In the genomic region with DNA sequence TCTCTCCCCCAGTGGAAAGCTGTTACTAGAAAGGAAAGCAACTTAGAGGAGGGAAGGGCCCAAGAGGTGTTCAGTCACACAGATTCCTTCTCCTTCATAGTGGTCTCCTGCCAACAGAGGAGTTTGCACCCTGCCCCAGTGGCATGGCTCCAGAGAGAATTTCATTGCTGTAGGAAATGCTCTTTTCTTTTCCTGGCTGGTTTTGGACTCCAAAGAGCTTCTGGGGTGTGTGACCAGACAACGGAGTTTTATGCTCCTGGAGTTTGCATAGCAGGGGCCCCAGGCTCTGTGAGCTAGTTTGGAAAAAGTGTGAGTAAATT, we compare ENCODE assay signal across 8 mouse cellular contexts. TPM values are rescaled to one million over a fixed set of nuclear protein-coding genes. Genes with fewer than 3 reads are reported as not detected.
DNase-seq lines count a peak whose midpoint lies in the region; ATAC-seq and TF ChIP-seq lines count a peak whose summit lies in the region.

No protein-coding gene starts in this region.

- H3K9me3 ChIP-seq in embryonic facial prominence, embryonic 13.5 days: no peaks in the 10 kb centered on the region
- H3K9me3 ChIP-seq in liver, embryonic 12.5 days (replicated peaks): no peaks in the 10 kb centered on the region

- H3K9ac ChIP-seq in liver, adult 2 months (ENCODE audit: low read depth, low read length): peak overlapping the region; percentile 65
- peak overlapping the region; percentile 83 for H3K9ac ChIP-seq in embryonic facial prominence, embryonic 13.5 days
- peak overlapping the region; percentile 63; the same call in 1 of the 2 replicates for H3K9ac ChIP-seq in liver, embryonic 12.5 days

- H3K4me1 ChIP-seq in liver, adult 2 months (ENCODE audit: control insufficient read depth, insufficient read depth, low read length): peaks cover 7% of the 10 kb centered on the region
- H3K4me1 ChIP-seq in embryonic facial prominence, embryonic 13.5 days: peaks cover 14% of the 10 kb centered on the region; the same call in 1 of the 2 replicates
- no peaks in the 10 kb centered on the region for H3K4me1 ChIP-seq in liver, embryonic 12.5 days

- TF ChIP-seq CTCF in liver, adult 2 months (IDR thresholded peaks at IDR 0.05; ENCODE audit: low read depth, low read length): no peak

- H3K4me2 ChIP-seq in embryonic facial prominence, embryonic 13.5 days: peak overlapping the region; percentile 73
- H3K4me2 ChIP-seq in liver, embryonic 12.5 days: peak overlapping the region; percentile 72

- ATAC-seq in embryonic facial prominence, embryonic 13.5 days (ENCODE audit: insufficient number of reproducible peaks, insufficient read depth, low FRiP score, low TSS enrichment, low read depth): no peak
- peak; percentile 0 to 3; a peak in 1 of 4 replicates for ATAC-seq in hematopoietic stem cell, adult 5-6 weeks (replicated peaks in 1 of 2; ENCODE audit: insufficient read depth in 1 of 2, low FRiP score in 2 of 2, low TSS enrichment in 1 of 2, low read depth in 1 of 2, poor library complexity in 2 of 2, severe bottlenecking in 2 of 2)
- ATAC-seq in liver, embryonic 12.5 days: no peak

- peak overlapping the region; percentile 87 for H3K4me3 ChIP-seq in liver, adult 2 months (ENCODE audit: insufficient read depth, low read depth, low read length)
- H3K4me3 ChIP-seq in embryonic facial prominence, embryonic 13.5 days: peak overlapping the region; percentile 71
- peak overlapping the region; percentile 62 for H3K4me3 ChIP-seq in liver, embryonic 12.5 days

- WGBS in liver, adult 2 months: 0% methylated on average over 1 of the region's 1 CpGs
- 3% methylated on average over 1 of the region's 1 CpGs for WGBS in embryonic facial prominence, embryonic 13.5 days
- WGBS in liver, embryonic 12.5 days (ENCODE audit: insufficient replicate concordance): 12% methylated on average over 1 of the region's 1 CpGs

- H3K79me2 ChIP-seq in liver, adult 2 months (ENCODE audit: control insufficient read depth, insufficient read depth, low read length): no peaks in the 10 kb centered on the region; the same call in 1 of the 2 replicates

- peak overlapping the region; percentile 94 for H3K27ac ChIP-seq in liver, adult 2 months (replicated peaks; ENCODE audit: insufficient read depth, low read depth, low read length)
- peak overlapping the region; percentile 80 for H3K27ac ChIP-seq in embryonic facial prominence, embryonic 13.5 days
- peak overlapping the region; percentile 76 for H3K27ac ChIP-seq in liver, embryonic 12.5 days

- TF ChIP-seq POLR2A in liver, adult 2 months (IDR thresholded peaks at IDR 0.05; ENCODE audit: extremely low read depth, insufficient read depth, low read length): no peak

- H3K36me3 ChIP-seq in liver, adult 2 months (ENCODE audit: control insufficient read depth, insufficient read depth, low read length): no peaks in the 10 kb centered on the region
- no peaks in the 10 kb centered on the region for H3K36me3 ChIP-seq in embryonic facial prominence, embryonic 13.5 days
- no peaks in the 10 kb centered on the region for H3K36me3 ChIP-seq in liver, embryonic 12.5 days
- H3K36me3 ChIP-seq in splenic B cell, adult 2 months (ENCODE audit: control insufficient read depth, insufficient read depth, low read length, poor library complexity, severe bottlenecking): no peaks in the 10 kb centered on the region

- H3K27me3 ChIP-seq in liver, adult 2 months (ENCODE audit: control insufficient read depth, insufficient read depth, low read length): no peaks in the 10 kb centered on the region
- peaks cover 4% of the 10 kb centered on the region; the same call in 1 of the 2 replicates for H3K27me3 ChIP-seq in embryonic facial prominence, embryonic 13.5 days
- H3K27me3 ChIP-seq in liver, embryonic 12.5 days (replicated peaks): peaks cover 33% of the 10 kb centered on the region
- H3K27me3 ChIP-seq in splenic B cell, adult 2 months (ENCODE audit: control insufficient read depth, insufficient read depth, low read length, poor library complexity, severe bottlenecking): peaks cover 2% of the 10 kb centered on the region

- DNase-seq in liver, adult 2 months (ENCODE audit: extremely low read depth, low read depth, low spot score): no peak
- DNase-seq in liver: no peak
- DNase-seq in splenic B cell, adult 2 months (ENCODE audit: low read depth, low spot score): peak; percentile 1
- no peak for DNase-seq in thymus, postnatal 25 days
- DNase-seq in adrenal gland, adult 2 months: no peak

RNA-seq across cellular contexts. Expression of a gene that starts 0.7 kb away (rescaled TPM):
- total RNA-seq in liver, adult 2 months (2014; rRNA removed): 2.5 and 2.6 TPM in 2 replicates
- polyA plus RNA-seq in liver, adult 2 months (2012; rRNA removed): 1.1 and 1.2 TPM in 2 replicates
- polyA plus RNA-seq in embryonic facial prominence, embryonic 13.5 days (2015; fragmentation: Nextera tagmentation; extraction: Ambion mirVana): 5.8 and 6.0 TPM in 2 replicates
- 3.1 and 5.3 TPM in 2 replicates for total RNA-seq in hematopoietic stem cell, adult 5-6 weeks (2017)
- 5.3 and 5.4 TPM in 2 replicates for polyA plus RNA-seq in liver, embryonic 12.5 days (2016; fragmentation: Nextera tagmentation; extraction: Ambion mirVana)
- total RNA-seq in adrenal gland, adult 2 months (2021): 1 to 10 TPM; 2.9 to 4.5 TPM
- 6.0 and 6.8 TPM in 2 replicates for polyA plus RNA-seq in adrenal gland, adult 2 months (2012; rRNA removed)

Comparison
In these comparisons a context has a peak if more than half of its experiments do, and no peak if none do; other contexts are left out.
1. ATAC-seq: peak in hematopoietic stem cell, adult 5-6 weeks (2 of 2); none in embryonic facial prominence, embryonic 13.5 days (single experiment) and liver, embryonic 12.5 days (single experiment).
2. Peak in every context shown above with its lines, with median percentiles within 50 percentile points of each other: H3K27ac ChIP-seq, H3K4me3 ChIP-seq and H3K9ac ChIP-seq.